Mouse (Mus musculus): ENCODE results near the gene Prrt3.

Prrt3 gene

GRCm38 (mm10) chr6:113501388-113502084, at the start of gene Prrt3:
TSS of gene Prrt3 (minus strand) at chr6:113501931.
- DNase-seq (ENCODE audit: low read depth, low spot score): peak; percentile 25

GRCm38 (mm10) chr6:113543906-113544481, 42.3 kb upstream of the Prrt3 start:
- no peak for DNase-seq (ENCODE audit: low read depth, low spot score)

GRCm38 (mm10) chr6:113541610-113542009, 39.9 kb upstream of the Prrt3 start:
- DNase-seq (ENCODE audit: low read depth, low spot score): no peak

GRCm38 (mm10) chr6:113534886-113535285, 33.2 kb upstream of the Prrt3 start:
- no peak for DNase-seq (ENCODE audit: low read depth, low spot score)

- no peak for DNase-seq (ENCODE audit: low read depth, low spot score)
These were observed 30.2 kb upstream of the Prrt3 start for GRCm38 (mm10) chr6:113531840-113532404.

GRCm38 (mm10) chr6:113530932-113531839, 29.5 kb upstream of the Prrt3 start, which contains the start of the genes Emc3 and Fancd2:
TSS of gene Emc3 (minus strand) at chr6:113531652.
TSS of gene Fancd2 (plus strand) at chr6:113531682.
- DNase-seq (ENCODE audit: low read depth, low spot score): peak; percentile 83

- no peak for DNase-seq (ENCODE audit: low read depth, low spot score)
These were observed 21.7 kb upstream of the Prrt3 start for GRCm38 (mm10) chr6:113523420-113523819.

- no peak for DNase-seq (ENCODE audit: low read depth, low spot score)
These were observed 20.6 kb upstream of the Prrt3 start for GRCm38 (mm10) chr6:113522310-113522709.

GRCm38 (mm10) chr6:113517434-113518080, 15.8 kb upstream of the Prrt3 start:
- no peak for DNase-seq (ENCODE audit: low read depth, low spot score)

- no peak for DNase-seq (ENCODE audit: low read depth, low spot score)
These were observed 12.9 kb upstream of the Prrt3 start for GRCm38 (mm10) chr6:113514600-113514999.

- DNase-seq (ENCODE audit: low read depth, low spot score): no peak
These were observed 12.2 kb upstream of the Prrt3 start for GRCm38 (mm10) chr6:113513944-113514343.

- no peak for DNase-seq (ENCODE audit: low read depth, low spot score)
These were observed 7.2 kb upstream of the Prrt3 start for GRCm38 (mm10) chr6:113508947-113509280.

GRCm38 (mm10) chr6:113508272-113508946, 6.7 kb upstream of the Prrt3 start:
- DNase-seq (ENCODE audit: low read depth, low spot score): no peak

GRCm38 (mm10) chr6:113507130-113507529, 5.4 kb upstream of the Prrt3 start:
- no peak for DNase-seq (ENCODE audit: low read depth, low spot score)

- DNase-seq (ENCODE audit: low read depth, low spot score): no peak
These were observed 4.0 kb upstream of the Prrt3 start for GRCm38 (mm10) chr6:113505689-113506088.

- no peak for DNase-seq (ENCODE audit: low read depth, low spot score)
These were observed 1.1 kb upstream of the Prrt3 start for GRCm38 (mm10) chr6:113502801-113503200.

- DNase-seq (ENCODE audit: low read depth, low spot score): no peak
These were observed 2.4 kb downstream of the Prrt3 start for GRCm38 (mm10) chr6:113499346-113499745.

GRCm38 (mm10) chr6:113495071-113495675, 6.6 kb downstream of the Prrt3 start:
- DNase-seq (ENCODE audit: low read depth, low spot score): no peak

GRCm38 (mm10) chr6:113494258-113494788, 7.4 kb downstream of the Prrt3 start:
- DNase-seq (ENCODE audit: low read depth, low spot score): peak; percentile 64

All from retina, postnatal 7 days (tissue).